Mouse (Mus musculus) bone marrow, adult 2 months (tissue): ENCODE measurements at regions not wholly inside any gene's neighbourhood (a gene's known extent, or its start where the extent isn't known, plus 50 kb on each side); places are given as distances from the start of the nearest gene placed in this dataset.

Source experiments
- CTCF ChIP-seq: fragments of 200-500 bp; IDR thresholded peaks from 2 replicates; pipeline ENCODE4 v1.5.1; 2011; ENCODE audit warnings: low read length, control low read depth; ENCODE audit not compliant: control insufficient read depth, insufficient read depth
- POLR2A ChIP-seq: fragments of 200-500 bp; IDR thresholded peaks from 2 replicates; pipeline ENCODE4 v1.6.1; 2011; ENCODE audit warnings: low read depth, mild to moderate bottlenecking, control low read depth, low read length, borderline replicate concordance; ENCODE audit not compliant: control insufficient read depth

DNA sequence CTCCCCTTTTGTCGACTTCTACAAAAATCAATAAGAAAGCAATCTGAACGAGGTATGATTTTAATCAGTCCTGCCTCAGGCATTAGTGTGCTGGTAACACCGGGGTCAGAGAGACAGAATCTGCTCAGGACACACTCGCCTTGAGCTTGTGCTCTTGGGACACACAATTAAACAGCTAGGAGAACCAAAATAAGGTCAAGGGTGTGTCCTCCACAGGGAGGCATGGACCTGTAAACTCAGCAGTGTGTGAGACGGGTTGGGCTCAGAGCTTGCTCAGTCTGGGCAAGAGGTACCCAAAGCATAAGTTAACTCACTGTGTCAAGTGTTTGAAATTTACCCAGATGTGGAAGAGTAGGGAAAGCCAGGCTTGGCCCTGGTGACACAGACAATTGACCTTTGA is 107.9 kb upstream of the Dapk1 start:
- TF ChIP-seq CTCF (no peak), POLR2A (no peak)
